Mouse (Mus musculus) cerebellum, postnatal 10 days (tissue): ENCODE measurements around the gene Amer3.
"Not testable (repeated sequence)": the region's sequence is repeated elsewhere in the genome, so short reads cannot be mapped to it uniquely, and the experiment has no call there.

Experiments
- DNase-seq, 2 experiments: peaks; one replicate each; pipeline ENCODE4 v3.0.0; 2021; ENCODE audit warnings: mixed read lengths in 2 of 2

The Amer3 gene

GRCm38 (mm10) chr1:34578851-34579781 is at the start of gene Amer3:
Gene Amer3 (plus strand): TSS chr1:34579657.
- peak; percentile 90 to 92 for DNase-seq

- not testable (repeated sequence) for DNase-seq
Observed at GRCm38 (mm10) chr1:34534574-34534973, 44.9 kb upstream of the Amer3 start.

DNA sequence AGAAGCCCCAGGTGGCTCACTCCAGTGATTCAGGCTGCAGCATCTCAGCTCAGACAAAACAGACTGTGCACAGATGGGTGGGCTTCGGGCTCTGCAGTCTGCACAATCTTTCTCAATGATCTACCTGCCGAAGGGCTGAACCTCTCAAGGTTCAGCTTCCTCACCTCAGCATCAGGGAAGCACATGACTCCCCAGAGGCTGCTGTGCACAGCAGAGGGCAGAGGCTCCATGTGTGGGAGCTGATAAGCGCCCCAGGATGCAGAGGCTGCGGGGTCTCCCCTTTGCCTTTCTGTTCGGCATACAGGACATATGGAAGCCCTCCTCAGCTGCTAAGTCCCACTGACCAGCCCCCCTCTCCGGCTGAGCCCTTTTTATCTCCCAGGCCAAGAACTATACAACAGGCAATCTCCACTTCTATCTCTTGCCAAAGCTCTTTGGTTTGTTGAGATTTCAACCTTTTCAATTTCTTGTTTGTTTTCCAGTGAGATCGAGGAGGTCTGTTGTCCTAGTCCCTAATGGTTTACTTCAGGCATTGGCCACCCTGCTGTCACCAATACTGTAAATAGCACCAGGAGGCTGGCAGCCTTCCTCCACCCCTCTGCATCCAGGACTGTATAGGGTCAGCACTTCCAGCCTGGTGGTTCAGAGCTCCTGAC is 44.3 kb upstream of the Amer3 start, which contains the start of gene Cfc1:
Gene Cfc1, plus strand, starts transcription at position 606 of the 656 bp plus-strand sequence.
- DNase-seq: not testable (repeated sequence)

DNA sequence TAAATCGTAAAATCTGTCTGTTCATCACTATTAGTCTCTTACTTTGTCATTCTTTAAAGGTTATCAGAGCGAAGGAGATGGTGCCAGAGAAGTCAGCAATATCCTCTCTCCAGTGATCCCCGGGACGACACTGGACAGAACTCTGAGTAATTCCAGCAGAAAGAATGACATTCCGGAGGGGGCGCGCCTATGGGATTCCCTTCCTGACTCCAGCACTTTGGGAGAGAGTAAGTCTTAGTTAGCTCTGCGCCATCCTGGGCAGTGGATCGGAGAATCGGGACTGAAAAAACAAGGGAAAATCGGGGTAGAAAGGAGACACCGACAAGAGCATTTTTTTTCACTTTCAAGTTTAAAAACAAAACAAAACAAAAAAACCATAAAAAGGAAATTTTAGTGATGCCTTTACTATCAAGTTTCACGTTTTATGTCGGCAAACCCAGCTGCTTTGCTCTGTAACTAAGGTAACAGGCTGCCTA is 43.1 kb upstream of the Amer3 start:
- DNase-seq: no peak

DNA sequence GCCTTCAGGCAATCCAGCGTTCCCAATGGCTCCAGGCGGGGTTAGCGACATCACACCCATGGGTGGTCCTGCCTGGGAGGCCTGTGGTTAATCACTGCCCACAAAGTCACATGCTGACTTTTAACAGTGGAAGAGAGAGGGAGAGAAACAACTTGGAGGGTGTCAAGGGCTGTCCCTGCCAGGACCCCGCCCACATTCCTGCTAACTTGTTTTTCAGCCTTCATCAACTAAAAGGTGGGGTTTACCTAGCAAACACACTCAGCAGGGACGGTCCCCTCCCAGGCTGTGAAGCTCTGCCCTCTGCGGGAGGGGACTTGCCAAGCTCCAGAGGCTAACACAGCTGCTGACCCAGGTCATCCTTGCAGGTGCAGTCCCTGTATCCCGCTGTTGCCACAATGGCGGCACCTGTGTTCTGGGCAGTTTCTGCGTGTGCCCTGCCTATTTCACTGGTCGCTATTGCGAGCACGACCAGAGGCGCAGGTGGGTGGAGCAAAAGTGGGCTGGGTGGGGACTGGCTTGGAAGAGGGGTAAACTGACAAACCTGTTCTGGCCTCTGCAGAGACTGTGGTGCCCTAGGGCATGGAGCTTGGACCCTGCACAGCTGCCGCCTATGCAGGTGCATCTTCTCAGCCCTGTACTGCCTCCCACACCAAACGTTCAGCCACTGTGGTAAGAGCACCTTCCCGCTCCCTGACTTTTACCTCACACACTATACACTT is 42.5 kb upstream of the Amer3 start:
- no peak for DNase-seq

- no peak for DNase-seq
Observed at GRCm38 (mm10) chr1:34547074-34547473, 32.4 kb upstream of the Amer3 start.

GRCm38 (mm10) chr1:34553690-34554089 is 25.8 kb upstream of the Amer3 start:
- DNase-seq: no peak

DNA sequence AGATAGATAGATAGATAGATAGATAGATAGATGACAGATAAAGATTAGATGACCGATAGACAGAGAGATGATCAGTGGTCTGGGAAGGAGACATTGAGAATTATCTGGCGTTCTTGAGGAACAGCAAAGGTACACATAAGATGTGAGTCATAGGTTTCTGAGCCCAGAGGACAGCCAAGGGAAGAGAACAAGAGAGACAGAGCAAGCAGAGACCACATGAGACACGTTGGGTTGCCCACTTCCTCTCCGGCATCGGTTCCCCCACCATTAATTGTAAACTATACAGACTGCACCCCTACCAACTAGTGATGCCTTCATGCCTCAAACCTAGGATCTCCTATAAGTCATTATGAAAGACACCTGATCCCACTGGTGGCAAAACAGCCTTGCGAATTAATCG is 25.2 kb upstream of the Amer3 start:
- no peak for DNase-seq

GRCm38 (mm10) chr1:34560843-34561242 is 18.6 kb upstream of the Amer3 start, which contains the start of gene Prss40:
Gene Prss40 (minus strand): TSS chr1:34560943.
- DNase-seq: peak; percentile 15 to 30

GRCm38 (mm10) chr1:34564383-34565045 is 14.9 kb upstream of the Amer3 start:
- no peak for DNase-seq

- no peak for DNase-seq
Observed at GRCm38 (mm10) chr1:34568120-34568519, 11.3 kb upstream of the Amer3 start.

DNA sequence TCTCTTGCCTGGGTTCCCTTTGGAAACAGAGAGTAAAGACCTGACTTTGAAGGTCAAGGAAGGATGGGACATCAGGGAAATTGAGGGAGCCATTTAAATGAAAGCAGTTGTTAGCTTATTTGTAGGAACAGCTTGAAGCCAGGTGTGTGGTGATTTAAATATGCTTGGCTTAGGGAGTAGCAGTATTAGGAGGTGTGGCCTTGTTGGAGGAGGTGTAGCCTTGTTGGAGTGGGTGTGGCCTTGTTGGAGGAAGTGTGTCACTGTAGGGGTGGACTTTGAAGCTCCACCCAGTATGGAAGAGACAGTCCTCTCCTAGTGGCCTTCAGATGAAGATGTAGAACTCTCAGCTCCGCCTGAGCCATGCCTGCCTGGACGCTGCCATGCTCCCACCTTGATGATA is 9.6 kb upstream of the Amer3 start:
- DNase-seq: no peak

DNA sequence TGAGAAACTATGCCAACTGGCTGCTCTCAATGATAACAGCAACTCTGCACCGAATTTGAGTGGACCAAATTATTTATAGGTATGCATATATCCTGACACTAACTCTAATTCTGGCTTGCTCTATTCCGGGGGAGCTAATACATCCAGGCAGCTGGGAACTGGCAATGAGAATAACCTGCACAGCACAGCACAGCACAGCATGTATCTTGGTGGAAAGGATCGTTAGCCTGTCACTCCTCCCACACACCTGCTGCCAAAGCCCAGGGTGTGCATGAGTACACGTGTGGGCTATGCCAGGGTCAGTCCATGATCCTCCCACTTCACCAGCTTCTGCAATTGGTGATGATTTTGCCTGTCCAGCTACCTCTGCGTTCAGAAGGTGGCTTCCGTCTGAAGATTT is 8.0 kb upstream of the Amer3 start:
- peak in 1 of 2 experiments; percentile 30 for DNase-seq

DNA sequence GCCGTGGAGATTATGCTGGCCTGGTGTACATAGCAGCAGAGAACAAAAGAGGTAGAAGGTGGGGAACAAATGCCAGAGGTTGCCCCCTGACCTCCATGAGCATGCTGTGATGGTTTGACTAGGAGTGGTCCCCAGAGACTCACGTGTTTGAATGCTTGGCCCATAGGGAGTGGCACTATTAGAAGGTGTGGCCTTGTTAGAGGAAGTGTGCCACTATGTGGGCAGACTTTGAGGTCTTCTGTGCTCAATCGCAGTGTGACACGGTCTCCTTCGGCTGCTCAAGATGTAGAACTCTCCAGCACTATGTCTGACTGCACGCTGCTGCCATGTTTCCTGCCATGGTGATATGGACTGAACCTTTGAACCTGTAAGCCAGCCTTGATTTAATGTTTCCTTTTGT is 6.2 kb upstream of the Amer3 start:
- no peak for DNase-seq

DNA sequence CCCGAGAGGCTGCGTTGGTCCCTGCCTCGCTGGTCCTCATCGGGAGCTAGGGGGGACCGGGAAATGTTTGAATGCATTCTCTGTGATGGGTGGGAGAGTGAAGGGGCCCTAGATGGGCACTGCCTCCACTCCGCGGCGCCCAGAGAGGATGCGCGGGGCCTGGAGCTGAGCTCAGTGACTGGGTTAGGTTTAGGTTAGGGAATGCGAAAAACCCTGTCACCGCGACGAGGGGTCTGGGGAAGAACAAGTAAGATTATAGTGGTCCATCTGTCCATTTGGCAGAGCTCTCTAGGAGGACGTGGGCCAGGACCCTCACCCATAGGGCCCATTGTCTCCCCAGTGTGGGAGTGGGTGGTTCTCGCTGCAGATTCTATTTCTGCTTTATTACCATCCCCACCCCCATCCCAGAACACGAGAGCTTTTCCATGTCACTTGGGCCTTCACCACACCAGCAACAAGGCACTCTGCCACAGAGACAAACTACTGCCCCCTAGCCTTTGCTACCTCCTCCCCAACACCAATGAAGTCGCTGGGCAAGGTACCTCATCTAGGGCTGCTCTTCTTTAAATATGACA is 412 bp downstream of the Amer3 start:
- peak in 1 of 2 experiments; percentile 75 for DNase-seq

GRCm38 (mm10) chr1:34582218-34582617 is 2.8 kb downstream of the Amer3 start:
- DNase-seq: no peak

GRCm38 (mm10) chr1:34583821-34584263 is 4.4 kb downstream of the Amer3 start:
- peak; percentile 99 for DNase-seq

GRCm38 (mm10) chr1:34584736-34585135 is 5.3 kb downstream of the Amer3 start:
- peak; percentile 72 to 74 for DNase-seq

DNA sequence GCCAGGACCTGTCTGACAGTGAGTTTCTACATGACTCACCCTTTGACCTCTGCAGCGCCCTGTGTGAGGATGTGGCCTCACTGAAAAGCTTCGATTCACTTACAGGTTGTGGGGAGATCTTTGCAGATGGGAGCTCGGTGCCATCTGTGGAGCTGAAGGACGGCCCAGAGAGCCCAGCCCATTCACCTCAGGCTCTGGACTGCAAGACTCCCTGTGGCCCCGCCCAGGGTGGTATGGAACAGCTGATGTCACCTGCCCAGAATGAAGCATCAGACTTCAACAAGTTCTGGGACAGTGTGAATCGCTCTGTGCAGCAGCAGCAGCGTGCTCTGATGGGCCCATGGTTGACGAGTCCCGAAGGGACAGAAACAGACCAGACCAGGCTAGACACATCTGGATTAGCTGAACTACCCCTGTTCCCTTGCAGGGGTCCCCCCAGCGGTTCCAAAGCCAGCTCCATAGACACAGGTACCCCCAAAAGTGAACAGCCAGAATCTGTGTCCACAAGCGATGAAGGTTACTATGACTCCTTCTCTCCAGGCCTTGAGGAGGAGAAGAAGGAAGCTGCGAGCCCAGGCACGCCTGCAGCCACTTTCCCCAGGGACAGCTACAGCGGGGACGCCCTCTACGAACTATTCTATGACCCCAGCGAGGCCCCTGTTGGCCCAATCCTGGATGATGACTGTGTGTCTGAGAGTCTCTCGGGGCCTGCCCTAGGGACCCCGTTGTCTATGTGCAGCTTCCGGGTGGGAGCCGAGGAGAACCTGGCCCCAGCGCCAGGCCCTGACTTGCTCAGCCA is 8.0 kb downstream of the Amer3 start:
- DNase-seq: no peak

- DNase-seq: peak; percentile 25 to 45
Observed at GRCm38 (mm10) chr1:34600000-34600399, 20.5 kb downstream of the Amer3 start.
